Mouse (Mus musculus) lung, postnatal 0 days (tissue): Measurements from ENCODE around the gene Scamp4.

ENCODE experiments used
- CTCF ChIP-seq: IDR thresholded peaks from 2 replicates; pipeline ENCODE4 v1.5.1; 2016; ENCODE audit warnings: antibody characterized with exemption, mild to moderate bottlenecking
- EP300 ChIP-seq: IDR thresholded peaks from 2 replicates; pipeline ENCODE4 v1.6.1; 2016; ENCODE audit warnings: antibody characterized with exemption, mild to moderate bottlenecking, control low read depth

DNA sequence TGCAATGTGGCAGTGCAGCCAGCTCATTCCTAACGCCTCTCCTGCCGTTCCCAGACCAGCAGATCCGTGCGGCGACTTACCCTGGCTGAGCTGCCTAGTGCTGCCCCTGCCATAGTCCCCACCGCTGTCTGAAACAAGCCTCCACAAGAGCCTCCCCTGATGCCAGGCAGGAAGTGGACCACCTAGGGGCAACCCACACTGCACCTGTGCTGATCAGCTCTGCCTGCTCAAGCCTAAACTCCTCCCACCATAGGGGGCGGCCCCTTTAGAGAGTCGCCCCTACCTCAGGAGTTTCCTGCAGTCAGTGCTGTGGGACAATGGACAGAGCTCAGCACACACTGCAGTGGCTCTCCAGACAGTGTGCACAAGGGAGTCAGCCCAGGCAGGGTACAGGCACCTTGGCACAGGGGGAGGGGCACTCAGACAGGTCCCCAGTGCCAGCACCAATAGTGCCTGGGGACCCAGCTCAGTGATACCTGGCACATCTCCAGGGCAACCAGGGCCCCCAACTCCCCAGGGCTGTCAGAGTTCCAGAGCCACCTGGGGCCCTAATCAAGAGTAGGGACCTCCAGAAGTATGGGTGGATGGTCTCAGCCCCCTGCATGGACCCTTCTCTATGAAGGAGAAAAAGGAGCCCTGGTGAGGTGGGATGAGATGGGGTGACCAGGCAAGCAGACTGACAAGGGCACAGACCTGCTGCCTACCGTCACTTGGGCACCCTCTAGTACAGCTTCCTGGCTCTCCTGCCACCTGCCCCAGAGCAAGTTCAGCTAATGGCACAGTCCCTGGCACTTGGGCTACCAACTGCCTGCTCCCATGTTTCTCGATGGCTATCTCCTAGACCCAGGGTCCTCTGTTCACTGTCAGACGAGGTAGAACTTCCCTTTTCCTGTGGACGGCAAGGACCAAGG lies 17.8 kb upstream of the Scamp4 start:
- TF ChIP-seq CTCF (no peak), EP300 (no peak)
